Mouse (Mus musculus) NIH3T3 (cell line): Measurements from ENCODE around the gene Higd2a.

ENCODE experiments used
- DNase-seq: peaks from one replicate; pipeline ENCODE4 v3.0.0-alpha.2; 2012; ENCODE audit warnings: low read depth

Higd2a gene

DNA sequence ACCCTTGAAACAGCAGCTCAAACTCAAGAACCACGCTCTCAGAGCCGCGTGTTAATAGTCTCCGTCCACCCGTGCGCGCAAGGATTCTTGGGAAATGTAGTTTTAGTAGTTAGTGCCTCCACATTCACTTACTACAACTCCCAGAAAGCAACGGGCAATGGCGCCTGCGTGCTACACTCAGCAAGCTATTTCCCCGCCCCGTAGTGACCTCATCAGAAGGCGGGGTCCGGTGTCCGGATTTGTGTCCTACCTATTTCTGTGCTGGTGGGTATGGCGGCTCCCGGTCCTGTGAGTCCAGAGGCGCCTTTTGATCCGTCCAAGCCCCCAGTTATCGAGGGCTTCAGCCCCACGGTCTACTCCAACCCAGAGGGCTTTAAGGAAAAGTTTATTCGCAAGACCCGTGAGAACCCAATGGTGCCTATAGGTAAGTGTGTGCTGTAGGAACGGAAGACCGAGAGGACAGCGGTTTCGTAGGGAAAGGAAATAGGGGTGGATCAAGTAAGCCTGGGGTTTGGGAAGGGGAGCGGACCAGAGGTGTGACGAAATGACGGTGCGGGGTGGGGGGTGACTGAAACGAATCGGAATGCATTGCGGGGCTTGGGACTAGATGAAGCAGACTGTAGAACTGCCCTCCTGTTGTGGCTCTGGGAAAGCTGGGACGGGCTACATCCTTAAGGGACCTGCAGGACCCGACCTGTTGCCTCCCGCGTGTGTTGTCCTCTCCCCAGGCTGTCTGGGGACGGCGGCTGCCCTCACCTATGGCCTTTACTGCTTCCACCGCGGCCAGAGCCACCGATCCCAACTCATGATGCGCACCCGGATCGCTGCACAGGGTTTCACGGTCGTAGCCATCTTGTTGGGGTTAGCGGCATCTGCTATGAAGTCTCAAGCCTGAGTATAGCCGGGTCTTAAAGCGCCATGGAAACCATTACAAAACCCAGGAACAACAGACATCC, at the start of gene Higd2a, which contains the start of gene Nop16:
Higd2a (plus strand) TSS at position 212 of the 956 bp plus-strand sequence.
Nop16 (minus strand) TSS at position 95 of the 956 bp plus-strand sequence.
- DNase-seq, result peak; percentile 97

DNA sequence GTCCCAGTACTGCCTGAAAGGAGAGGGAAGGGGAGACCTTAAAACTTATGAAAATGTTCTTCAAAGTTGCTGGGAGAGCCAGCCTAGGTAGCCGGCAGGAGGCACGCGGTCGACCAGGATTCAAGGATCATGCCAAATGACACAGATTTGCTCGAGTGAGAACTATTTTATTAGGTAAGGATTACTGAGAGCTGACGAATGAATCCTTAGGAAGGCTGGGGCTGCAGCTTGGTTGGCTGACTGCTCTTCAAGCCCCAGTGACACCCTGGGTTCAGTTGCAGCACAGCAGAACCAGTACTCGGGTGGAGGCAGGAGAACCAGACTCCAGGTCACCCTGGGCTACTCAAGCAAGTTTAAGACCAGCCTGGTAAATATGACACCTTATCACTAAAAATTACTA, 42.0 kb upstream of the Higd2a start:
- DNase-seq, result no peak

DNA sequence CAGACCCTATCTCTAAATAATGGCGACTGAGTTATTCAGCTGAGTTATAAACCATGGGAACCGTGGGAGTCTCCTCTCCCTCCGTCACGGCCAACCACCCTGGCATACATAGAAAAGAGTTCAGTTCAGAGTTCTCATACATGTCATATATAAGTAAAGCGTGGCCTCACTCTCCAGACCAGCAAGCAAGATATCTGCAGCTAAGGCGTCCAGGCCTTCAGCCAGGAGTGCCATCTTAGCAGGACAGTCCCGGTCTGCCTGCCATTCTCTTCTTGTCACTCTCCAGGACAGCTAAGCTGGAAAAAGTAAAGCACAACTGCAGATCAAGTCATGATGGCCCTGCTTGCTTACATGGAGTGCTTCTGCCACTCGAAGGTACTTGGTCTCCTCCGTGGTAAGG, 33.8 kb upstream of the Higd2a start:
- DNase-seq, result no peak

DNA sequence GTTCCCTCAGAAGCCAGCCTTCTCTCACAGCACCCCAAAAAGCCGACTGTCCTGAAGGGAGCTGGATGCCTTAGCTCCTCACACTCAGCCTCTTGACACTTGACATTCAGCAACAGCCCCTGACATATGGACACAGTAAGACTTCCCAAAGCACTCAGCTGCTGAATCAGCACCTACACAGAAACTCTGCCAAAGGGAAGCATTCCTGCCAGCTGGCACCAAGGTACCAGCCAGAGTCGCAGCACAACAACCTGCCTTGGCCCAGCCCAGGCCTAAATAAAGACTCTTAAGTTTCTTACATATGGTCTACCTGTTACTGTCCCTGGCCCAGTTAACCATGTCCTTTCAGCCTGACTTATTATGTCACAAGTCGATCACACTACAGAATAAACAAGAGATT, 33.2 kb upstream of the Higd2a start:
- DNase-seq, result no peak

DNA sequence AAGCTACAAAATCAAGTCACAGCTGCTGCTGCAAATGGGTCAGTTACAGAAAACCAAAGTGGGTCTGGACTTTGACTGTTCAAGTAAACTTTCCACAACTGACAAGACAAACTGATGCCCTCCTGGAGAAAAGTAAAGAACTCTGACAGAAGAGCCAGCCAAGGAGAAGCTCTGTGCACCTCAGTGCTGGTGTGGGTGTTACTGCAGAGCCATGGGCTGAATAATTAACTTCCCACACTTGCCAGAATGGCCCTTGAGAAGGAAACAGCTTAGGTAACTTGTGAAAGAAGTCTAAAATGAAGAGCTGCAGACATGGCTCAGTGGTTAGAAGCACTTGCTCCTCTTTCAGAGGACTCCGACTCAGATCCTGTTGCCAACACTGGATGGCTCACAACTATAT, 32.4 kb upstream of the Higd2a start:
- DNase-seq, result no peak

DNA sequence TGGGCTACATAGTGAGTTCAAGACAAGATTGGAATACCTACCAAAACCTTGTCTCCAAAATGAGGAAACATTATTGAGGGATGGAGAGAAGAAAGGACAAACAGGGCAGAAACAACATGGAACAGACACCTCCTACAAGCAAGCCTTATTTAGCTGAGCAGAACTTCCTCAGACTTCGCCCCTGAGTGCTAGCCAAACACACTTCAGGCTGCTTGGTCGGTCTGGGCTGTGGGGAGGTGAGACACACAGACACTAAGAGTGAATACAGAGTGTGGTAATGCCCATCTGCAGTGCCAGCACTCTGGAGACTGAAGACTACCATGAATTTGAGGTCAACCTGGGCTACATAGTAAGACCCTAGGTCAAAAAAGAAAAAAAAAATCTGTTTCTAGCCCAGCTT, 30.4 kb upstream of the Higd2a start:
- DNase-seq, result no peak

DNA sequence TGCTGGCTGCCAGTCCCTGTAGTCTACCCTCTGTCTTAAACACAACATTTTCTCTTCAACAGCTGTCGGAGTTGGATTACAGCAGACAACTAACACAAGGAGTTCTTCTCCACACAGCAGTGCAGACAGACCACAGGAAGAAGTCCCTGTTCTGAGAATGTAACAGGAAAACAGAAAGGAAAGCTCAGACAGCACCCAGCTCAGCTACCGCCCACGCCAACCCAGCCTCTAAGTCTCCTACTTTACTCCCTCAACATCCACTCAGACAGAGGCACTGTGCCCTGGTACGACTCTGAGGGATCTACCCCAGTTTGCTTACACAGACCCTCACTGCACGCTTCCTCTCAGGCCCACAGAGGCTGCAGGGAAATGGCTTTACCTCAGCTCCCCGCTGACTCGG, 29.4 kb upstream of the Higd2a start:
- no peak for DNase-seq

DNA sequence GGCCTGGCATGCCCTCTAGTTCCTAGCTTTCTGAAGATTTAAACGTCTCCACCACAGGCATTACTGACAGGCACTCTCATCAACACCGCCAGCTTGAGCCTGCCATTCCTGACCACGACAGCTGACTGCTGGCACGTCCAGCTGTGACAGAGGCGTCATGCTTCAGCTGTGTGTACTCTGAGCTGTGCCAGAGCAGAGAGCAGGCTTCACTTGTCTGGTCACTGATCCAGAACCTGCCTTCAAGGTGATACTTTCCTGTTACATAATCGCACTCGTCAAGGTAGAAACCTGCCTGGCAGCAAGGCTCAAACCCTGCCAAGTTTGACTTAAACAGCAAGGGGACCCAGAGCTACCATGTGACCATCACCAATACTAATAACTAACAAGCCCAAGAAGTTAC, 27.4 kb upstream of the Higd2a start:
- DNase-seq, result no peak

DNA sequence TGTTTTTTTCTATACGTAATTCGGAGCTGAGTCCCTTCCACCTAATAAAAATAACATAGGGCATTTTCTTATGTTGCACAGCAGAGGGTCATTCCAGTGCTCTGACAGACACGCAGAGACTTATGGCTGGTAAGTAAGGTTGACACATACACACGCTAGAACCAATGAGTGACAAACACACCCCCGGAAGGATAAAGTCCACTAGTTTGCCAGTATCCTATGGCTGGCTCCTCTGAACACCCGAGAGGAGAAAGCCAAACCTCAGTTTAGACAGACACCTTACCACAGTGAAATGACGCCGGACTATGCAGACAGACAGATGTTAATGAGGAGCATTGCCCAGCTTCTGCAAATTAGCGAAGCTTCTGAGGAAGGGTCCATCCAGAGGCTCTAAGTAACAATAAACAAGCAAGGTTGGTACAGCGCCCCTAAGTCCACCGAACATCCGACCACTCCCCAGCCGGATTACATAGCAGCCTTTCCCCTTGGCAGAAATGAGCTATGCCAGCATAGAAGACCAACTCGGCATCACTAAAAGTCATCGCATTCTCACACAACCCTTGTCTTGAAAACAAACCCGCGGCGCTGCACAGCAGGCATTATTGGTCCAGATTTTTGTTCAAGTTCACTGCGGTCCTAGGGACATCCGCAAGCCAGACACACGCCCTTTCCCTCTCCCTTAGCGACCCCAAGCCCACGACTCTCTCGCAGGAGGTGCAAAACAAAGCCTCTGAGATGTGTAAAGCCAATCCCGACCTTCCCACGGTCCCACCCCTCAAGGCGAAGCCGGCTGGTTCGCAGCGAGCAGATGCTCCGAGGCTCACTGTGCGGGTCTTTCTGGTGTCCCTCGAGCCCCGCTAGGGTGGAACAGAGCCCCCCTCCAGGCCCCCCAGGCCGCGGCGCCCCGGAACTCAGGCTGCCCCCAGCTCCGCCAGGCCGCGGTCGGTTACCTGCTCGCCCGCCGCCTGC, 25.5 kb upstream of the Higd2a start:
- peak; percentile 12 for DNase-seq

DNA sequence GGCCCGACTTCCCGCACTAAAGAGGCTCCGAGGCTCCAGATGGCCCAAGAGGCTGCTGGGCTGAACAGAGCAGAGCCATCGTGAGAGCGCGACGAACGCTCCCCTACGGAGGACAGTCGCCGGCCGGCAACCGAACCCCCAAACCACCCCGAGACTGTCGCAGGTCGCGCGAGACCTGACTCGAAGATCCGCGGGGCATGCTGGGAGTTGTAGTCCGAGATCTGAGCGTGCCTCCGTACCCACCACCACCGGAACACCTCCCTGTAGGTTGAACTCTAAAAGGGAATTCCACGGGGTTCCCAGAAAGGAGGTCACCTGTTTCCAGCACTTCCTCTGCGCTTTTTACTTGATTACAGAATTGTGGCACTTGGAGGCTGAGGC, 24.8 kb upstream of the Higd2a start, which contains the start of gene 4833439L19Rik:
4833439L19Rik (minus strand) TSS at position 235 of the 381 bp plus-strand sequence.
- DNase-seq, result peak; percentile 92

DNA sequence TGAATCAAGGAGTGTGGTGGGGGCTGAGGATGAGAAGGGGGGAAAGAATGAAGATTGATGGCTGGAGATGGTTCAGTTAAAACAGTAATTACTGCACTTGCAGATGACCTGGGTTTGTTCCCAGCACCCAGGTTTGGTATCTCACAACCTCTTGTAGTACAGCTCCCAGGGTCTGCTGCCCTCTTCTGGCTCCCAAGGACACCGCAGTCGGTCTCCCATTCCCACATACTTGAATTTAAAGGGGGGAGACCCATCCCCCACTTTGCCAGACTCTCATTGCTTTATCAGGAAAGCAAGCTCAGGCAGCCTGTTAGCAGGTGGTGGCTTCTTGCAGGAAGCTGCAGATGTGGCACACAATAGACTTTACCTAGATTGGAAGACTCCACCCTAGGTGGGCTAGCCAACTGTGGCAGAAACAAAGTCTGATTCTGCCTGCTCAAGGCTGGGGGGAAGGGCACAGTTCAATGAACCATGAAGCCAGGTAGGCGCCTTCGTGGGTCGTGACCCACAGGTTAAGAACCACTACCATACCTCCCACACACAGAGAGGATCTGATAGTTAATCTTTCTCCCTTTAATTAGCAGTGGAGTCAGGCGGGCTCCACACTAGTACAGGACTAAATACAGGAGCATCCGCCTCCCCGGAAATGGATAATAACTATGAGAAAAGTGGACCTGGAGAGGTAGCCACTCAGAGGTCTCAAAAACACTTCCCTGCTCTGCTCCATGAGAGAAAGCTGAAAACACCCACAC, 24.2 kb upstream of the Higd2a start:
- DNase-seq, result peak; percentile 73

DNA sequence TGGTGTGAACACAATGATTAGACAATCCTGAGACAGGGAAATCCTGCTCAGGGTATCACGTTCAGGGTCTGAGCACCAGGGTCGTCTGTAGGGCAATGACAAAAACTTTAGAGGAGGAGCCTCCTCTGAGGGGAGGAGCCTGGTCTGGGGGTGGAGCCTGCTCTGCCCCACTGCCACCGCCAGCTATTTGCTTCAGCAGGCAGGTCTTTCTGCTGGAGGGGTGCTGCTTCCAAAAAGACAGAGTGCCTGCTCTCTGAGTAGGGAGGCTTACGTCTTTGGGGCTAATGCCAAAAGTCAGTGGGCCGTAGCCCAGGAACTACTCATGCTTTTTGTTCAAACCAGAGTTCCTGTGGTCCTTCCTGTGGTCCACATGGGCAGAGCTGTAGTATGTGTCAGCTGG, 21.6 kb upstream of the Higd2a start:
- no peak for DNase-seq

DNA sequence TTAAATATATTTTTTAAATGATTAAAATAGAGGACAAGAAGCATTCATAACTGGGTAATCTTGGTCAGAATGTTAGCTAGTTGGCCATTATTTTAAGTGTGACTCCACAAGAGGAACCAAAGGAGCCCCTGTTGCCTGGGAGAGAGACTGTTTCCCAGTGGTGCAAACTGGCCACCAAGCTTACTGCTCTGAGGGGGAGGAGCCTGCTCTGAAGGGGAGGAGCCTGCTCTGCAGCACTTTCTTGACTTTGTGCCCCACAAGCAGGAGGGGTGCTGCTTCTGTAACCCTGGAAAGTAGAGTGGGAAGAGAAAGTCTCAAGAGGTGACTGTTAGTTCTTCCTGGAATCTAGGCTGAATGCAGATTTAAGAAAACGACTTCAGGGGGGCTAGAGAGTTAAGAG, 20.7 kb upstream of the Higd2a start:
- DNase-seq, result no peak

DNA sequence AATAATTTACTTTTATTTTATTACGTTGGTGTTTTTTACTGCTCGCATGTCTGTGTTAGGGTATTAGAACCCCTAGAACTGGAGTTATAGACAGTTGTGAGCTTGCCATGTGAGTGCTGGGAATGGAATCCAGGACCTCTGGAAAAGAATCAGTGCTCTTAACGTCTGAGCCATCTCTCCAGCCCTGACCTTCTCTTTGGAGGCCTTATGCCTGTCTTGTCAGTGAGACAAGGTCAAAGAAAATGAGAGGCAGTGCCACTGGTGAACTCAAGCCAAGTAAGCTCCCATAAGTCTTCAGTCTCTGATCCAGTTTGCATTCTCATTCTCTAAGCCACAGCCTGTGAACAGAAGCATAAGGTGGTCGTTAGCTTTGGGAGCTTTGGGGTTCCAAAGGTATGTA, 19.3 kb upstream of the Higd2a start:
- DNase-seq, result no peak

DNA sequence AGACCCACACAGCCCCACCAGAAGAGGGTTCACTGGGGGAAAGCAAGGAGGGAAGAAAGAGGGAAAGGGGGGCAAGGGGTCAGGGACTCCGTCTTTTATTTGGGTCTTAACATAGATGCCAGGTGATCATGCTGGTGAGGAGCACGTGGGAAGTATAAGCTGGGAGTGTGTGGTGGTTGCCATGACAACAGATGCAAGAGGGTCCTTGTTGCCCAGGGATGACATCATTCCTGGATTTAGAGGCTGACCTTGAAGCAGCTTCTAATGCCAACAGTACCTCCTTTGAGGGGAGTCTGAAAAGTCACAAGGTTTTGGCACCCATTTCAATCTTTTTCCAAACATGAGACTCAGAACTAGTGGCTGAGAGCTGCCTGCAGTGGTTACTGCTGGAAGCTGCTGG, 18.4 kb upstream of the Higd2a start:
- peak; percentile 17 for DNase-seq

DNA sequence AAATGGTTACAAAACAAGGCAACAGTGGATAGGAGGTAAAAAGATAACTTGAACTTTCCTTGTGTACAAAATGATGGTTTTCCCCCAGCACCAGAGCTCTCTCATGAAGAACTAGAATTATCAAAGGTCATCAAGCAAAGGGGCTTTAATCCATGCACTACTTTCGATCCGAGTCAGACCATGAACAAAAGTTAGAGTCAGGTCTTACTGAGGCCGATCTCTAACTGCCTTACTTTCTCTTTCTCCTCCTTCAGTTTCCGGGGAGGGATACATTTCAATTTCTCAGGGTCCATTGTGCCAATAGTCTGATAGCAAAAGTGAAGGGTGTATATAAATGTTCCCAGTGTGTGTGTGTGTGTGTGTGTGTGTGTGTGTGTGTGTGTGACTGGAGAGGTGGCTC, 17.4 kb upstream of the Higd2a start:
- no peak for DNase-seq

DNA sequence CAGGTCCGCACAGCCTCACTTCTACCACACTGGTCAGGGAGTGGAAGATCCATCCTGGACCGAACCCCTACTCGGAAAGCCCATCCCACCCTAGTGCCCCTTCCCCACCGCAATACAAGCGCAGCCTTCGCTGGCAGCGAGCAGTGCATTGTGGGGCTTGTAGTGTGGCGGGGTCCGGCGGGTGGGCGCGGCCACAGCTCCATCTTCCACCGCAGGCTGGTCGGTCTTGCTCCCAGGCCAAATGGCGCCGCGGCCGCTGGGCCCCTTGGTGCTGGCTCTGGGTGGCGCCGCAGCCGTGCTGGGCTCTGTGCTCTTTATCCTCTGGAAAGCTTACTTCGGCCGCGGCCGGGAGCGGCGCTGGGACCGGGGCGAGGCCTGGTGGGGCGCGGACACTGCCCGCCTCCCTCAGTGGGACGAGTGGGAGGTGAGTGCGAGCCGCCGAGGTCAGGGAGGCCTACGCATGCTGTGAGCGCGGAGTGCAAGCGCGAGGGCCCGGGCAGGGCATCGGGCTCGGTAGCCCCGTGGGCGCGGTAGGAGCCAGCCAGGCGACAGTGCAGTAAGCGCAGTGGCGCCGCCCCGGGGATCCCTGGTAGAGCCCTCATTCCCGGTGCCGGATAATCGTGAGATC, 15.0 kb upstream of the Higd2a start, which contains the start of gene Arl10:
Arl10 (plus strand) TSS at position 162 of the 628 bp plus-strand sequence.
- DNase-seq, result peak; percentile 79

DNA sequence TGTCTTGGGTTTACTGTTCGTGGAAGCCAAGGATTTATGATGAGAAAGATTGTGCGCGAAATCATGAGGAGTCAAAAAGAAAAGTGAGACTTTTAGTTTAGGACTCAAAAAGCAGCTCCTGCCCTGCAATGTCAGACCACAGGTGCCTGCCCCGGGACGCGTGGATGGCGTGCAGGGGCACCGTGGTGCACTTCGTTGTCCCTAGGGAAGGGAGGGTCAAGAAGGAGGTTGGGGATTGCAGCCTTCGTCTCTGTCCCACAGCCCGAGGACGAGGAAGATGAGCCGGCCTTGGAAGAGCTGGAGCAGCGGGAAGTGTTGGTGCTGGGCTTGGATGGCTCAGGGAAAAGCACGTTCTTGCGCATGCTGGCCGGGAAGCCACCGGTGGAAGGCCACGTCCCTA, 14.5 kb upstream of the Higd2a start:
- no peak for DNase-seq

DNA sequence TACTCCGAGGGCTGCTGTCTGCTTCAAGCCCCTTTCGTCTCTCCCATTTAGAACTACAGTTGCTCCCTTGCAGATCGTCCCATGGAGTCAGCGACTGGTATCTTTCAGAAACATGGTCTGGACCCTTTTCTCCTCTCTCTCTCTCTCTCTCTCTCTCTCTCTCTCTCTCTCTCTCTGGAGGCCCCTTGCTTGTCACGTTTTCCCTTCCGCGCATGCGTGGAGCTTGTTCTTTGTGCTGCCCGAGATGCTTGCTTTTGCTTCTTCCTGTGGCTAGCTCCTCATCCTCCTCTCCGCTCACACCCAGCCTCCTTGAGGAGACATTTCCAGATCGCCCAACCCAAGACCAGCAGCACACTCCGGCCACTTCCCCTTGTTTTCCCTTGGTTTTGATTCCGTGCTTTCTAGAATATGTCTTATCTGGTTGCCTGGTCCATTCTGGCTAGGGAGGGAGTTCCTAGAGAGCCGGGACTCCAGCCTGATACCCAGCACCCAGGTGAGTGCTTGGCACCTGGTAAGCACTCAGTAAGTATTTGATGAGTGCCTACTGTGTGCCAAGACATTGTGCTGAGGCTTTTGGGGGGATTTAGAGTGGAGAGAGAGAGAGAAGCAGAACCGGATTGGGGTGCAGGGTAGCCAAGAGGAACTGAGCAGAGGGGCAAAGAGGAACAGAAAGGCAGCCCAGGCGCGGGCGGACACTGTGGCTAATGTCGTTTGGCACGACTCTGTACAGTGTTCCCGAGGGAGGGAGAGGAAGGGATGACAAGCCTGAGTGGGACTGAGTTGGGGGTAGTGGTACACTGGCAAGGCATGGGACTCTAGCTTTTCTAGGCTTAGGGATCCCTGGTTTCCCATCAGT, 12.1 kb upstream of the Higd2a start:
- DNase-seq, result no peak

DNA sequence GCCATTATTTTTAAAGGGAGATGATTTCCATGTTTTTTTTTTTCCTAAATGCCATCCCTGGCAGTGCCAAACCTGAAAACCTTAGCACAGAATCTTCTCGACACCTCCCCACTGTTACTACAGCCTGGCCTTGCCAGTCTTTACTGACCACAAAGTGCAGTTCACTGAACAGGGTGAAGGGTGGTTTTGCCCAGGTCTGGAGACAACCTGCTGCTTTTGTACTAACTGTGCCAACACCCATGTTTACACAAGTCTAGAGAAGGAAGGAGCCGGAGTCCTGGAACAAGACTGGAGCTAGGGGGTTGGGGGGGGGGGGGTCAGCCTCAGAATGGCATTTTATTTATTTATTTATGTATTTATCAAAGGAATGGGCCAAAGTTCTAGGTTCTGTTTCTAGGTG, 8.6 kb upstream of the Higd2a start:
- no peak for DNase-seq
